Mouse (Mus musculus) liver, embryonic 14.5 days (tissue): ENCODE measurements at regions not wholly inside any gene's neighbourhood (a gene's known extent, or its start where the extent isn't known, plus 50 kb on each side); places are given as distances from the start of the nearest gene placed in this dataset.

Experiments used
- ATAC-seq: fragments of 200-750 bp; cut with Nextera tagmentation; 2 replicates; pipeline ENCODE4 v1.8.0; 2017; ENCODE audit warnings: moderate number of reproducible peaks, mild to moderate bottlenecking, moderate library complexity; ENCODE audit not compliant: insufficient read depth
- DNase-seq, 3 experiments: peaks; one replicate each; pipeline ENCODE4 v3.0.0-alpha.2; 2012 to 2013; ENCODE audit warnings: low read depth in 3 of 3, low spot score in 3 of 3
- H3K27ac ChIP-seq: fragments of 300-500 bp; sonication (generic); 2 replicates; pipeline ENCODE4 v1.5.1; 2014; ENCODE audit warnings: moderate library complexity, mild to moderate bottlenecking, control low read depth, inconsistent platforms
- H3K27me3 ChIP-seq: fragments of 300-500 bp; sonication (generic); 2 replicates; pipeline ENCODE4 v1.6.1; 2014; ENCODE audit warnings: mild to moderate bottlenecking, low read length, moderate library complexity; ENCODE audit not compliant: control insufficient read depth, insufficient read depth
- H3K36me3 ChIP-seq: fragments of 300-500 bp; sonication (generic); replicated peaks from 2 replicates; pipeline ENCODE4 v1.6.1; 2014; ENCODE audit warnings: low read depth; ENCODE audit not compliant: control insufficient read depth, insufficient read depth
- H3K4me1 ChIP-seq, 2 experiments: fragments of 200-500 bp in 1 of 2; fragments of 300-500 bp in 1 of 2; sonication (generic) in 1 of 2; replicated peaks; 2 replicates each; pipeline ENCODE4 v1.6.1; 2012 to 2014; ENCODE audit warnings: antibody characterized with exemption in 1 of 2, inconsistent platforms in 1 of 2, low read length in 1 of 2; ENCODE audit not compliant: control insufficient read depth in 2 of 2, insufficient read depth in 2 of 2
- H3K4me2 ChIP-seq: fragments of 300-500 bp; sonication (generic); 2 replicates; pipeline ENCODE4 v1.6.1; 2014; ENCODE audit warnings: low read depth, mild to moderate bottlenecking, control low read depth, moderate library complexity
- H3K4me3 ChIP-seq, 2 experiments: fragments of 200-500 bp in 1 of 2; fragments of 300-500 bp in 1 of 2; sonication (generic) in 1 of 2; 2 replicates each; pipeline ENCODE4 v1.5.1; 2012 to 2014; ENCODE audit warnings: low read depth in 2 of 2, low read length in 2 of 2, mild to moderate bottlenecking in 2 of 2, control low read depth in 1 of 2, inconsistent platforms in 1 of 2, moderate library complexity in 1 of 2; ENCODE audit not compliant: insufficient read depth in 1 of 2
- H3K9ac ChIP-seq: fragments of 300-500 bp; sonication (generic); replicated peaks from 2 replicates; pipeline ENCODE4 v1.6.1; 2014; ENCODE audit warnings: mild to moderate bottlenecking, control low read depth, moderate library complexity
- H3K9me3 ChIP-seq: fragments of 300-500 bp; sonication (generic); 2 replicates; pipeline ENCODE4 v1.6.1; 2016; ENCODE audit warnings: low read length, mixed read lengths; ENCODE audit not compliant: control insufficient read depth
- CTCF ChIP-seq: IDR thresholded peaks from 2 replicates; pipeline ENCODE4 v1.5.1; 2016; ENCODE audit warnings: antibody characterized with exemption, low read depth, control low read depth
- EP300 ChIP-seq: IDR thresholded peaks from 2 replicates; pipeline ENCODE4 v1.6.1; 2016; ENCODE audit warnings: antibody characterized with exemption, low read depth
- WGBS: fragments of 180-500 bp; shearing (Covaris S2); extraction: QIAGEN DNeasy Blood & Tissue Kit; methylation state at CpG from one replicate; pipeline ENCODE4 v1.1.7; 2014; ENCODE audit not compliant: insufficient replicate concordance; 5-methylcytosine and 5-hydroxymethylcytosine counted together

- 54% methylated on average over 2 of the region's 2 CpGs for WGBS
- TF ChIP-seq EP300 (no peak), CTCF (no peak)
- Histone ChIP-seq H3K4me2 (no peak overlapping the region), H3K36me3 (no peaks in the 10 kb centered on the region), H3K9ac (no peak overlapping the region), H3K27ac (no peak overlapping the region), H3K27me3 (no peaks in the 10 kb centered on the region), H3K9me3 (no peaks in the 10 kb centered on the region), H3K4me3 (no peak overlapping the region), H3K4me1 (no peaks in the 10 kb centered on the region)
- DNase-seq = no peak
- ATAC-seq = no peak
Observed at GRCm38 (mm10) chr12:77976952-77977351, 217.1 kb upstream of the Gm6657 start.

GRCm38 (mm10) chr12:77986738-77987137, 207.3 kb upstream of the Gm6657 start:
- no peaks in the 10 kb centered on the region for H3K36me3 ChIP-seq
- no peak overlapping the region for H3K9ac ChIP-seq
- no peak overlapping the region for H3K4me3 ChIP-seq
- H3K4me2 ChIP-seq = no peak overlapping the region
- no peaks in the 10 kb centered on the region for H3K9me3 ChIP-seq
- WGBS = 56% methylated on average over 8 of the region's 8 CpGs
- H3K27me3 ChIP-seq = no peaks in the 10 kb centered on the region
- H3K4me1 ChIP-seq = peaks cover 0 to 3% of the 10 kb centered on the region in 2 experiments; a peak in 2 of 4 replicates
- no peak for TF ChIP-seq CTCF
- no peak for TF ChIP-seq EP300
- ATAC-seq = no peak
- DNase-seq = peak; percentile 2 to 7 (median 2)
- H3K27ac ChIP-seq = no peak overlapping the region

- Histone ChIP-seq H3K9me3 (no peaks in the 10 kb centered on the region), H3K27ac (no peak overlapping the region), H3K27me3 (no peaks in the 10 kb centered on the region), H3K4me2 (no peak overlapping the region), H3K4me3 (no peak overlapping the region), H3K36me3 (no peaks in the 10 kb centered on the region), H3K9ac (no peak overlapping the region), H3K4me1 (peaks cover 0 to 3% of the 10 kb centered on the region in 2 experiments; a peak in 2 of 4 replicates)
- WGBS = 39% methylated on average over 3 of the region's 3 CpGs
- no peak for DNase-seq
- TF ChIP-seq EP300 (no peak), CTCF (no peak)
- ATAC-seq = no peak
Observed at GRCm38 (mm10) chr12:77989766-77990165, 204.3 kb upstream of the Gm6657 start.

- no peak for DNase-seq
- no peak overlapping the region for H3K4me2 ChIP-seq
- H3K36me3 ChIP-seq = no peaks in the 10 kb centered on the region
- TF ChIP-seq EP300 = no peak
- no peak for TF ChIP-seq CTCF
- peaks cover 0 to 3% of the 10 kb centered on the region in 2 experiments; a peak in 1 of 4 replicates for H3K4me1 ChIP-seq
- no peak for ATAC-seq
- H3K4me3 ChIP-seq = no peak overlapping the region
- H3K9me3 ChIP-seq = no peaks in the 10 kb centered on the region
- H3K27me3 ChIP-seq = no peaks in the 10 kb centered on the region
- no peak overlapping the region for H3K9ac ChIP-seq
- 43% methylated on average over 6 of the region's 6 CpGs for WGBS
- no peak overlapping the region for H3K27ac ChIP-seq
Observed at GRCm38 (mm10) chr12:77991627-77992026, 202.4 kb upstream of the Gm6657 start.

GRCm38 (mm10) chr12:77994176-77994575, 199.9 kb upstream of the Gm6657 start:
- Histone ChIP-seq H3K36me3 (no peaks in the 10 kb centered on the region), H3K27me3 (no peaks in the 10 kb centered on the region), H3K9ac (no peak overlapping the region), H3K27ac (no peak overlapping the region), H3K9me3 (no peaks in the 10 kb centered on the region), H3K4me3 (no peak overlapping the region), H3K4me1 (no peaks in the 10 kb centered on the region), H3K4me2 (no peak overlapping the region)
- no peak for ATAC-seq
- 43% methylated on average over 5 of the region's 5 CpGs for WGBS
- TF ChIP-seq CTCF (no peak), EP300 (no peak)
- DNase-seq = no peak

DNA sequence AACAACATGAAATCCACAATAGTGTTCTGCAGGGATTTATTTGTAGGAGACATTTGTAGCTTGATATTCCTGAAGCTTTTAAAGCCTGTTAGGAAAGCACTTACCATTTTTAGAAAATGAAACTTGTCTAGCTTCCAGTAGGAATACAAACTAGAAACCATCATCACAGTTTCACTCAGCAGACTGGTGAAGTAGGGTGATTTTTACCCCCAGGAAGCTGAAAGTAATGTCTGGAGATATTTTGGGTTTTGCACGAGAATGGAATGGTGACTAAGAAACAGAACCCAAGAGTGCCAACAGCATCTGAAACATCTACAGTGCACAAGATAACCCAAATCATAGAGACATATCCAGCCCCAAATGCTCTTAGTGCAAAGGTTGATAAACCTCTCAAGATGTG, 196.1 kb upstream of the Gm6657 start:
- H3K4me3 ChIP-seq = no peak overlapping the region
- H3K36me3 ChIP-seq = no peaks in the 10 kb centered on the region
- H3K4me2 ChIP-seq = no peak overlapping the region
- H3K27ac ChIP-seq = no peak overlapping the region
- H3K27me3 ChIP-seq = no peaks in the 10 kb centered on the region
- 48% methylated on average over 1 of the region's 1 CpGs for WGBS
- H3K4me1 ChIP-seq = no peaks in the 10 kb centered on the region
- DNase-seq (no peak), ATAC-seq (no peak)
- H3K9me3 ChIP-seq = no peaks in the 10 kb centered on the region
- no peak for TF ChIP-seq EP300
- TF ChIP-seq CTCF = no peak
- H3K9ac ChIP-seq = no peak overlapping the region
